Mouse (Mus musculus) embryonic fibroblast, embryonic 13.5 days (primary cell): ENCODE data around the gene Mtnr1a. TPM values are rescaled to one million over a fixed set of nuclear protein-coding genes. Genes with fewer than 3 reads are reported as not detected.
"Not testable (repeated sequence)": the region's sequence is repeated elsewhere in the genome, so short reads cannot be mapped to it uniquely, and the experiment has no call there.

Experiments
- H3K27ac ChIP-seq: 2 replicates; pipeline ENCODE4 v1.5.1; 2012; ENCODE audit warnings: low read length, control low read depth, inconsistent platforms; ENCODE audit not compliant: insufficient read depth
- H3K4me1 ChIP-seq: 2 replicates; pipeline ENCODE4 v1.6.1; 2011; ENCODE audit warnings: low read length; ENCODE audit not compliant: control insufficient read depth, insufficient read depth
- H3K4me3 ChIP-seq: 2 replicates; pipeline ENCODE4 v1.5.1; 2011; ENCODE audit warnings: mild to moderate bottlenecking, control low read depth, low read length; ENCODE audit not compliant: insufficient read depth
- CTCF ChIP-seq: IDR thresholded peaks from 2 replicates; pipeline ENCODE4 v1.5.1; 2011; ENCODE audit warnings: mild to moderate bottlenecking, control low read depth, low read length, moderate library complexity, borderline replicate concordance; ENCODE audit not compliant: insufficient read depth
- POLR2A ChIP-seq: IDR thresholded peaks from 2 replicates; pipeline ENCODE4 v1.6.1; 2011; ENCODE audit warnings: low read depth, mild to moderate bottlenecking, control low read depth, low read length, moderate library complexity
- polyA plus RNA-seq: library from polyadenylated mRNA; stranded (reverse); fragments of >200 nt; gene quantifications from 2 replicates; pipeline ENCODE4 v1.2.4, GENCODE M21; 2011; ENCODE audit warnings: low read depth; ENCODE audit not compliant: missing spikeins, insufficient read length

The Mtnr1a gene
- polyA plus RNA-seq, 1 experiment = 0.76 TPM

- TF ChIP-seq CTCF = no peak
- TF ChIP-seq POLR2A = no peak
- H3K4me3 ChIP-seq = no peak overlapping the region
- no peak overlapping the region for H3K27ac ChIP-seq
- H3K4me1 ChIP-seq = no peaks in the 10 kb centered on the region
Observed at GRCm38 (mm10) chr8:45055500-45055899, 13.4 kb upstream of the Mtnr1a start.

DNA sequence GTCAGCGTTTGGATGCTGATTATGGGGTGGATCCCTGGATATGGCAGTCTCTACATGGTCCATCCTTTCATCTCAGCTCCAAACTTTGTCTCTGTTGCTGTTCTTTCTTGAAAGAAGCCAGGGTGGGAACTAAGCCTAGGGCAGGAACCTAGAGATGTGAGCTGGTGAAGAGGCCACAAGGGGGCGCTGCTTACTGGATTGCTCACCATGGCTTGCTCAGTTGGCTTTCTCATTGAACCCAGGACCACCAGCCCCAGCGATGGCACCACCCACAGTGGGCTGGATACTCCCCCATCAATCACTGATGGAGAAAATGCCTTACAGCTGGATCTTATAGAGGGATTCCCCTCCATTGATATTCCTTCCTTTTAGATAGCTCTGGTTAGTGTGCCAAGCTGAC lies 12.1 kb upstream of the Mtnr1a start:
- no peak overlapping the region for H3K27ac ChIP-seq
- H3K4me3 ChIP-seq = no peak overlapping the region
- no peaks in the 10 kb centered on the region for H3K4me1 ChIP-seq
- 0 out of 2 replicates have a peak, but pooled peaks have one; percentile 22 for TF ChIP-seq CTCF
- no peak for TF ChIP-seq POLR2A

DNA sequence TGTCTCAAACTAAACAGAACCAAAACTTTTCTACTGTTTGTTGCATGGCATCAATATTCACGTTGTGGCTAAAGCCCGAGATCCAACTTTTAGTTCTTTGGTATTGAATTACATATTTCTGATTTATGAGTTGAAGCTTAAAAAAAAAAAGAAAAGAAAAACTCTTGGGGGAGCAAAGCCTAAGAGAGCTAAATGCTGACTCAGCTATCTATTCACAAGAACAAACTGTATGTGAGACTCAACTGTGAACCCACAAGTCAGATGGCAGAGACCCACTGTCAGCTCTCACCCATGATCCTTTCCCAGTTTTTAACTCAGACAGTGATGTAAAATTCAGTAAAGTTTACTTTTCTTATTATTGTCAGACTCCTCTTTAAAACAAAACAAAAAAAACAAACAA lies 8.9 kb upstream of the Mtnr1a start:
- no peak overlapping the region for H3K4me3 ChIP-seq
- TF ChIP-seq CTCF (no peak), POLR2A (no peak)
- H3K27ac ChIP-seq = no peak overlapping the region
- H3K4me1 ChIP-seq = no peaks in the 10 kb centered on the region

GRCm38 (mm10) chr8:45062311-45062710 lies 6.6 kb upstream of the Mtnr1a start:
- no peaks in the 10 kb centered on the region for H3K4me1 ChIP-seq
- TF ChIP-seq CTCF = no peak
- no peak for TF ChIP-seq POLR2A
- H3K27ac ChIP-seq = no peak overlapping the region
- H3K4me3 ChIP-seq = no peak overlapping the region

DNA sequence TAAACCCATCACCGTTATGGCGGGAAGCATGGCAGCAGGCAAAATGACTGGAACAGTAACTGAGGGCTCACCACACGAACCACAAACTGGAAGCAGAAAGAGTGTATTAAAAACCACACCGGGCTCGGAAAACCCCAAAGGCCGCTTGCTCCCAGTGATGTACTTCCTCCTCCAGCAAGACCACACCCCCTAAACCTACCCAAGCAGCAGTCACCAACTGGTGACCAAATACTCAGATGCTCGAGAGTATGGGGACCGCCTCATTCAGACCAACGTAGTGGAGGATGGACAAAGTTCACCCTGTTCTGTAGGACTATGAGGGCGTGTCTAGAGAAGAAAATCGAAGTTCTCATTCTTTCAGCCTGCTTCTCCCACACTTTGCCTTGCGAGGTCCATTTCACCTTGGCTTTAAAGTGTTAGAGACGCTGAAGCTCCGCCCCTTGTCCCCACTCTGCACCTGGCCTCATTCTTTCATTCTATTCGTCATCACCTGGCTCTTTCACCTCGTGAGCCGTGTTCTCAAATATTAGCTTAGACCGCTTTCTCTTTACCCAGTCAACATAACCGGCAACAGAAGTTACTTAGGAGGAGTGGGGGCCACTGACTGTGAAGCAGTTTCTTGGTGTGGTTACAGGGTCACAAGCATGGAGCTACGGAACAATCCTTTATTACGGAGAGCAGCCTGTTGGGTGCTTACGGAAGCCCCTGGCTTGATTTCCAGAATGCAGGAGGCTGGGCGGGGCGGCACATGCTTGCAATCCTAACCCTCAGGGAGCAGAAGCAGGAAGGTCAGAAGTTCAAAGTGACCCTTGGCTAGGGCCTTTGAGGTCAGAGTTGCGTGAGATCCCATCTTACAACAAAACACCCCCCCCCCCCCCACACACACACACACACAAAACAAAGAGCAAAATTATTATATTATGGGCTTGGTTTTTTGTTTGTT lies 5.7 kb upstream of the Mtnr1a start:
- Histone ChIP-seq H3K4me3 (no peak overlapping the region), H3K27ac (no peak overlapping the region)
- TF ChIP-seq CTCF = no peak
- TF ChIP-seq POLR2A = no peak

DNA sequence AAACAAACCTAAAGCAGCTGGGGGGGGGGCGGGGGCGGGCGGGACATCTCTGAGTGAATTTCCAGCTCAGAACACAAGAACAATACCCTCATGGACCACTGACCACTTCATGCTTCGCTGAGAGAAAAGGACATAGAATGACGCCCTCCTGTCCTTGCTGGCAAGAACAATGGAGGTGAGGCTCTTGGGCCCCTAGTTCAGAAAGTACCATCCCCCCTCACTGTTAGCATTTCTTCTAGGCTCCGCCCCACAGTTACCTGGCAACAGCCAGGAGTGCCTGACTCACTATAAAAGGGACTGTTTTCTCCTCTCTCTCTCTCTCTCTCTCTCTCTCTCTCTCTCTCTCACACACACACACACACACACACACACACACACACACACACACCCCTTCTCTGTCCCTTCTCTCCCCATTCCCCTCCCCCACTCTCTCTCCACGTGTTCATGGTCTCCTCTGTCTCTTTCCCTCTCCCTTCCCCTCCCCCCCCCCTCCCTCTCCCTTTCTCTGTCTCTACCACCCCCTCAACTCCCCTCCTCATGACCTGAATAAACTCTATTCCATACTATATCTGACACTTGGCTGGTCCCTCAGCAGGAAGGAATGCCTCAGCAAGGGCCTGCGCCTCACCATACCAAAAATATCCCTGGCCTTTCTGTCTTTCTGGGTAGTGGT lies 4.6 kb upstream of the Mtnr1a start:
- Histone ChIP-seq H3K4me3 (no peak overlapping the region), H3K27ac (no peak overlapping the region), H3K4me1 (no peaks in the 10 kb centered on the region)
- TF ChIP-seq POLR2A = no peak
- no peak for TF ChIP-seq CTCF

More for the DNA sequence above, 5.7 kb upstream of the Mtnr1a start:
- H3K4me1 ChIP-seq = no peaks in the 10 kb centered on the region

- H3K4me1 ChIP-seq, H3K4me3 ChIP-seq, H3K27ac ChIP-seq: not testable (repeated sequence)
Observed at GRCm38 (mm10) chr8:45065391-45065790, 3.5 kb upstream of the Mtnr1a start.

GRCm38 (mm10) chr8:45070949-45071348 lies 2.0 kb downstream of the Mtnr1a start:
- H3K4me1 ChIP-seq = no peaks in the 10 kb centered on the region
- no peak overlapping the region for H3K27ac ChIP-seq
- TF ChIP-seq POLR2A (no peak), CTCF (no peak)
- H3K4me3 ChIP-seq = no peak overlapping the region

- no peaks in the 10 kb centered on the region for H3K4me1 ChIP-seq
- H3K27ac ChIP-seq = no peak overlapping the region
- no peak overlapping the region for H3K4me3 ChIP-seq
- TF ChIP-seq POLR2A = no peak
- TF ChIP-seq CTCF = no peak
Observed at GRCm38 (mm10) chr8:45080850-45081249, 11.9 kb downstream of the Mtnr1a start.

DNA sequence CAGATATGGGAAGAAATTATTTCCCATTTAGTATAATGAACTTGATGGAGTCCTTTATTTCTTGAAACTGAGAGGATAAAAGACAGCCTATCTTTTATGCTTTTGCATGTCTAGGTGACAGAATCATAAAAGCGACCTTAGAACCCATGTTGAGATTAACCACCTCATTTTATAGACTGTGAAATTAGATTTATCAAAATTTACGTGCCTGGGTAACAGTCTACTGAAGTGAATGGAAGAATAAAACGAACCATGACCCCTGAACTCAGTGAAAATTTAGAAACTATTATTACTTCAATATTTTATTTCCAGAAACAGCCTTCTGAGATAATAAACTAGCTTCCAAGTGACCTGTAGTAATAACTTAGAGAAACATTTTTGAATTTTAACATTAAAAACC lies 24.7 kb downstream of the Mtnr1a start:
- Histone ChIP-seq H3K4me3 (no peak overlapping the region), H3K4me1 (no peaks in the 10 kb centered on the region), H3K27ac (no peak overlapping the region)
- TF ChIP-seq CTCF = no peak
- TF ChIP-seq POLR2A = no peak

- Histone ChIP-seq H3K4me1 (0 out of 2 replicates have a peak, but pooled peaks cover 2% of the 10 kb centered on the region), H3K4me3 (peak overlapping the region; percentile 29; the same call in 1 of the 2 replicates), H3K27ac (no peak overlapping the region)
- TF ChIP-seq POLR2A (no peak), CTCF (no peak)
Observed at GRCm38 (mm10) chr8:45109371-45110063, 40.6 kb downstream of the Mtnr1a start.
